Mouse (Mus musculus): Measurements from ENCODE around the gene Gm20503.

Gm20503 gene

GRCm38 (mm10) chr4:59089391-59089790 is 86.4 kb downstream of the Gm20503 start:
- DNase-seq (ENCODE audit: extremely low read depth, low read depth): no peak
